ENCODE assay signal across 9 mouse cellular contexts in genomic region chrX:41401590-41402240, GRCm38 (mm10). TPM values are rescaled to one million over a fixed set of nuclear protein-coding genes. Genes with fewer than 3 reads are reported as not detected.
DNase-seq lines count a peak whose midpoint lies in the region; ATAC-seq and TF ChIP-seq lines count a peak whose summit lies in the region.
"Had no signal": no experiment of that assay in that cellular context is flagged by ENCODE, and none has a peak within 500 bp of the region (broad histone marks: within the 10 kb centered on the region; RNA-seq: fewer than 3 reads in every experiment).

No protein-coding gene starts in this region.

- TF ChIP-seq CTCF in brain, embryonic 14.5 days (IDR thresholded peaks at IDR 0.05; ENCODE audit: borderline replicate concordance, extremely low read depth, insufficient read depth, insufficient read length): no peak

- DNase-seq in heart, adult 11 months: peak; percentile 81
- DNase-seq in heart, postnatal 25 days (ENCODE audit: low spot score): no peak
- DNase-seq in brain, embryonic 14.5 days (ENCODE audit: low read depth): peak; percentile 22
- peak; percentile 2 for DNase-seq in thymus, postnatal 0 days (ENCODE audit: low spot score)
- no peak for DNase-seq in cerebellum, adult 9-11 months

- H3K4me2 ChIP-seq in heart, embryonic 11.5 days: peak overlapping the region; percentile 71
- H3K4me2 ChIP-seq in kidney, embryonic 14.5 days (replicated peaks; ENCODE audit: low read depth, low read length): peak overlapping the region; percentile 63

- intact Hi-C loops in heart, postnatal 25 days (cut with DNase I): no loop called here

- H3K36me3 ChIP-seq in heart, embryonic 11.5 days (ENCODE audit: control insufficient read depth, insufficient read depth, low read length): no peaks in the 10 kb centered on the region
- H3K36me3 ChIP-seq in kidney, embryonic 14.5 days (ENCODE audit: control insufficient read depth, insufficient read depth, low read length): no peaks in the 10 kb centered on the region
- H3K36me3 ChIP-seq in macrophage (ENCODE audit: inconsistent target): no peaks in the 10 kb centered on the region

- WGBS in heart, embryonic 11.5 days (ENCODE audit: insufficient replicate concordance): 8% methylated on average over 20 of the region's 20 CpGs
- 21% methylated on average over 20 of the region's 20 CpGs for WGBS in kidney, embryonic 14.5 days
- WGBS in macrophage (ENCODE audit: missing documents): 13% methylated on average over 20 of the region's 20 CpGs

- H3K4me1 ChIP-seq in heart, embryonic 11.5 days (ENCODE audit: control insufficient read depth, insufficient read depth, low read length): no peaks in the 10 kb centered on the region
- H3K4me1 ChIP-seq in kidney, embryonic 14.5 days (ENCODE audit: control insufficient read depth, insufficient read depth, low read length): no peaks in the 10 kb centered on the region

- H3K27ac ChIP-seq in heart, embryonic 11.5 days (ENCODE audit: low read depth, low read length): no peak overlapping the region
- no peak overlapping the region for H3K27ac ChIP-seq in kidney, embryonic 14.5 days (ENCODE audit: low read depth, low read length)
- no peak overlapping the region for H3K27ac ChIP-seq in macrophage

- H3K79me2 ChIP-seq in macrophage (ENCODE audit: inconsistent target): no peaks in the 10 kb centered on the region

- no peak for TF ChIP-seq POLR2A in brain, embryonic 14.5 days (IDR thresholded peaks at IDR 0.05; ENCODE audit: borderline replicate concordance, extremely low read depth, insufficient read depth, insufficient read length, poor library complexity, severe bottlenecking)

- no peak for ATAC-seq in heart, embryonic 11.5 days (replicated peaks; ENCODE audit: insufficient number of reproducible peaks, low FRiP score, low TSS enrichment)
- no peak; the same call in 1 of the 2 replicates for ATAC-seq in kidney, embryonic 14.5 days (ENCODE audit: low FRiP score, low TSS enrichment)

- H3K9ac ChIP-seq in heart, embryonic 11.5 days (ENCODE audit: low read depth, low read length): peak overlapping the region; percentile 52; the same call in 1 of the 2 replicates
- H3K9ac ChIP-seq in kidney, embryonic 14.5 days (ENCODE audit: low read depth, low read length): peak overlapping the region; percentile 47; the same call in 1 of the 2 replicates

- peaks cover 5% of the 10 kb centered on the region; the same call in 1 of the 2 replicates for H3K27me3 ChIP-seq in heart, embryonic 11.5 days (ENCODE audit: control insufficient read depth, insufficient read depth, low read length)
- no peaks in the 10 kb centered on the region for H3K27me3 ChIP-seq in kidney, embryonic 14.5 days (ENCODE audit: control insufficient read depth, insufficient read depth, low read length)

- H3K4me3 ChIP-seq in heart, embryonic 11.5 days (ENCODE audit: low read depth, low read length): peak overlapping the region; percentile 47
- peak overlapping the region; percentile 46 for H3K4me3 ChIP-seq in kidney, embryonic 14.5 days (ENCODE audit: low read length)
- H3K4me3 ChIP-seq in macrophage (ENCODE audit: inconsistent target): peak overlapping the region; percentile 27

- no peaks in the 10 kb centered on the region for H3K9me3 ChIP-seq in heart, embryonic 11.5 days (replicated peaks; ENCODE audit: control insufficient read depth, low read length)
- H3K9me3 ChIP-seq in kidney, embryonic 14.5 days (ENCODE audit: control insufficient read depth, low read length): no peaks in the 10 kb centered on the region

RNA-seq across cellular contexts. Expression of gene Gria3, which starts 1.1 kb away (rescaled TPM):
- 1 to 10 TPM; 1.2 to 1.6 TPM for total RNA-seq in heart, postnatal 25 days (2021)
- 13.6 and 19.7 TPM in 2 replicates for polyA plus RNA-seq in brain, embryonic 14.5 days (2012; rRNA removed)
- polyA plus RNA-seq in heart, embryonic 11.5 days (2014; fragmentation: Nextera tagmentation; extraction: Ambion mirVana): 4.6 and 6.7 TPM in 2 replicates
- 5.1 and 7.1 TPM in 2 replicates for polyA plus RNA-seq in kidney, embryonic 14.5 days (2014; fragmentation: Nextera tagmentation; extraction: Ambion mirVana)
- 1 to 10 TPM in 12 of 26 experiments, under 1 TPM in 13, not detected in 1; 0.38 to 4.6 (median 0.92) TPM for total RNA-seq in macrophage (2018; cell fraction: chromatin; rRNA removed)
- total RNA-seq in macrophage (2018; cell fraction: cytosol; rRNA removed): under 1 TPM; 0.09 to 0.68 (median 0.31) TPM
- 1 to 10 TPM in 20 of 26 experiments, under 1 TPM in 6; 0.54 to 3.7 (median 1.5) TPM for total RNA-seq in macrophage (2018; cell fraction: nucleus; rRNA removed)
- 0.11 to 0.80 TPM (median 0.31 TPM) in 3 replicates for polyA plus RNA-seq in macrophage (2018)
- 2.4 and 2.5 TPM in 2 replicates for polyA plus RNA-seq in thymus, postnatal 0 days (2015; fragmentation: Nextera tagmentation; extraction: Ambion mirVana)
- total RNA-seq: MEL had no signal

Comparison
In these comparisons a context has a peak if more than half of its experiments do, and no peak if none do; other contexts are left out.
1. DNase-seq: peak in heart, adult 11 months (single experiment), brain, embryonic 14.5 days (single experiment) and thymus, postnatal 0 days (single experiment); none in heart, postnatal 25 days (single experiment) and cerebellum, adult 9-11 months (single experiment).
2. Peak in every context shown above with its lines, with median percentiles within 50 percentile points of each other: H3K4me3 ChIP-seq.